Mouse (Mus musculus) spleen, adult 2 months (tissue): ENCODE results near the gene Ece1.

ENCODE experiments used
- CTCF ChIP-seq: fragments of 200-500 bp; IDR thresholded peaks from 2 replicates; pipeline ENCODE4 v1.5.1; 2011; ENCODE audit warnings: mild to moderate bottlenecking, inconsistent platforms; ENCODE audit not compliant: insufficient read depth, insufficient read length, insufficient replicate concordance; ENCODE audit errors: extremely low read depth
- POLR2A ChIP-seq: fragments of 200-500 bp; IDR thresholded peaks from 2 replicates; pipeline ENCODE4 v1.6.1; 2011; ENCODE audit warnings: low read depth, low read length, inconsistent platforms

DNA sequence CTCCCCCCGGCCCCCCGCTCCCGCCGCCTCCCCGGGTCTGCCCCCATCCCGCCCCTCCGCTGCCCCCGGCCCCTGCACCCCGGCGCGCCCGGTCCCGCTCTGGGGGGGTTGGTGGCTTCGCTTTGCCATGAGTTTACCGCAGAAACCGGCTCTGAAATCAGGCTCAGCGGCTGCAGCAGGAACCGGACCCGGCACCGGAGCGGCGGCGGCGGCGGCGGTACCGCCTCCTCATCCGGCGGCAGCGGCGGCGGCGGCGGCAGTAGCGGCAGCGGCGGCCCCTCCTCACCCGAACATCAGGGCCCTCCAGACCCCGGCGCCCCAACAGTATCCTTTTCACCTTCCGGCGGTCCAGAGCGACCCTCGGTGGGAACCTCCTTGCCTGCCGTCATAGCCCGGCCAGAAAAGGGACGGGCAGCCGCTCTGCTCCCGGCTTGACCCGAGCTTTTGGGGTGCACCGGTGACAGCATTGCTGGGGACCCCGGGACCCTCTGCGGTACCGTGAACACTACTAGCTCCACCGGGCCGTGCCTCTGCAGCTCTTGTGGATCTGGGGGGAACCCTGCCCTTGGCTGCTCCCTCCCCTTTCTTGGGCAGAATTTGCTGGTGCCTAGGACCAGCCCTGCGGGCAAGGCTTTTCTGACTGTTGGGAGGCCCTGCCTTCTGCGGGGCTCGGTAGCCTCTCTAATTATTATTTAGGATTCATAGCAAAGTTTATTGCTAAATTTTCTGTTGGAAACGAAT is 132.0 kb downstream of the Ece1 start:
- TF ChIP-seq CTCF (no peak), POLR2A (no peak)
